Mouse (Mus musculus): Measurements from ENCODE around the gene Hspb1.

Hspb1 gene

GRCm38 (mm10) chr5:135911633-135912220, 24.0 kb downstream of the Hspb1 start:
- DNase-seq (ENCODE audit: low read depth, low spot score): no peak

- DNase-seq (ENCODE audit: low read depth, low spot score): no peak
Measured at GRCm38 (mm10) chr5:135913201-135913600, 25.5 kb downstream of the Hspb1 start.

GRCm38 (mm10) chr5:135914156-135914555, 26.4 kb downstream of the Hspb1 start:
- no peak for DNase-seq (ENCODE audit: low read depth, low spot score)

- no peak for DNase-seq (ENCODE audit: low read depth, low spot score)
Measured at GRCm38 (mm10) chr5:135916051-135916565, 28.4 kb downstream of the Hspb1 start.

- DNase-seq (ENCODE audit: low read depth, low spot score): no peak
Measured at GRCm38 (mm10) chr5:135916601-135917000, 28.9 kb downstream of the Hspb1 start.

- no peak for DNase-seq (ENCODE audit: low read depth, low spot score)
Measured at GRCm38 (mm10) chr5:135917327-135918058, 29.8 kb downstream of the Hspb1 start.

- DNase-seq (ENCODE audit: low read depth, low spot score): no peak
Measured at GRCm38 (mm10) chr5:135918059-135918437, 30.3 kb downstream of the Hspb1 start.

- DNase-seq (ENCODE audit: low read depth, low spot score): no peak
Measured at GRCm38 (mm10) chr5:135918593-135918992, 30.9 kb downstream of the Hspb1 start.

GRCm38 (mm10) chr5:135919902-135920301, 32.2 kb downstream of the Hspb1 start:
- DNase-seq (ENCODE audit: low read depth, low spot score): no peak

- DNase-seq (ENCODE audit: low read depth, low spot score): no peak
Measured at GRCm38 (mm10) chr5:135923901-135924300, 36.2 kb downstream of the Hspb1 start.

GRCm38 (mm10) chr5:135929685-135930424, 42.1 kb downstream of the Hspb1 start:
- no peak for DNase-seq (ENCODE audit: low read depth, low spot score)

- no peak for DNase-seq (ENCODE audit: low read depth, low spot score)
Measured at GRCm38 (mm10) chr5:135931526-135931925, 43.8 kb downstream of the Hspb1 start.

- DNase-seq (ENCODE audit: low read depth, low spot score): no peak
Measured at GRCm38 (mm10) chr5:135932359-135932758, 44.6 kb downstream of the Hspb1 start.

GRCm38 (mm10) chr5:135933222-135933899, 45.6 kb downstream of the Hspb1 start:
- no peak for DNase-seq (ENCODE audit: low read depth, low spot score)

GRCm38 (mm10) chr5:135933900-135934441, 46.3 kb downstream of the Hspb1 start:
- DNase-seq (ENCODE audit: low read depth, low spot score): no peak

- DNase-seq (ENCODE audit: low read depth, low spot score): peak; percentile 93
Measured at GRCm38 (mm10) chr5:135934481-135935175, 46.9 kb downstream of the Hspb1 start, which contains the start of gene Ywhag. Gene Ywhag, minus strand, starts transcription at chr5:135934616.

- DNase-seq (ENCODE audit: low read depth, low spot score): no peak
Measured at GRCm38 (mm10) chr5:135935176-135935523, 47.4 kb downstream of the Hspb1 start.

- DNase-seq (ENCODE audit: low read depth, low spot score): no peak
Measured at GRCm38 (mm10) chr5:135935641-135936190, 48.0 kb downstream of the Hspb1 start.
